Mouse (Mus musculus): ENCODE results near the gene Tmem53. TPM values are rescaled to one million over a fixed set of nuclear protein-coding genes. Genes with fewer than 3 reads are reported as not detected.
"Not testable (repeated sequence)": the region's sequence is repeated elsewhere in the genome, so short reads cannot be mapped to it uniquely, and the experiment has no call there.

Tmem53 gene
- total RNA-seq, 1 experiment from 2014 or later = 0.29 TPM

GRCm38 (mm10) chr4:117239153-117239552, 12.6 kb upstream of the Tmem53 start:
- no peak for ATAC-seq (replicated peaks; ENCODE audit: insufficient number of reproducible peaks, low FRiP score, low TSS enrichment, poor library complexity, severe bottlenecking)

- ATAC-seq (replicated peaks; ENCODE audit: insufficient number of reproducible peaks, low FRiP score, low TSS enrichment, poor library complexity, severe bottlenecking) = no peak
These were observed 10.9 kb upstream of the Tmem53 start for GRCm38 (mm10) chr4:117240867-117241266.

GRCm38 (mm10) chr4:117250982-117251381, 769 bp upstream of the Tmem53 start:
- no peak for ATAC-seq (replicated peaks; ENCODE audit: insufficient number of reproducible peaks, low FRiP score, low TSS enrichment, poor library complexity, severe bottlenecking)

- ATAC-seq (replicated peaks; ENCODE audit: insufficient number of reproducible peaks, low FRiP score, low TSS enrichment, poor library complexity, severe bottlenecking) = no peak
These were observed 600 bp downstream of the Tmem53 start for GRCm38 (mm10) chr4:117252351-117252750.

GRCm38 (mm10) chr4:117252755-117253154, 1.0 kb downstream of the Tmem53 start:
- no peak for ATAC-seq (replicated peaks; ENCODE audit: insufficient number of reproducible peaks, low FRiP score, low TSS enrichment, poor library complexity, severe bottlenecking)

GRCm38 (mm10) chr4:117253218-117254016, 1.7 kb downstream of the Tmem53 start:
- ATAC-seq (replicated peaks; ENCODE audit: insufficient number of reproducible peaks, low FRiP score, low TSS enrichment, poor library complexity, severe bottlenecking) = no peak

GRCm38 (mm10) chr4:117254017-117254627, 2.4 kb downstream of the Tmem53 start:
- peak; percentile 18; the same call in 1 of the 2 replicates for ATAC-seq (replicated peaks; ENCODE audit: insufficient number of reproducible peaks, low FRiP score, low TSS enrichment, poor library complexity, severe bottlenecking)

- ATAC-seq (replicated peaks; ENCODE audit: insufficient number of reproducible peaks, low FRiP score, low TSS enrichment, poor library complexity, severe bottlenecking) = no peak
These were observed 2.9 kb downstream of the Tmem53 start for GRCm38 (mm10) chr4:117254672-117255071.

GRCm38 (mm10) chr4:117259909-117260308, 8.2 kb downstream of the Tmem53 start:
- ATAC-seq (replicated peaks; ENCODE audit: insufficient number of reproducible peaks, low FRiP score, low TSS enrichment, poor library complexity, severe bottlenecking) = not testable (repeated sequence)

GRCm38 (mm10) chr4:117261222-117261621, 9.5 kb downstream of the Tmem53 start:
- no peak for ATAC-seq (replicated peaks; ENCODE audit: insufficient number of reproducible peaks, low FRiP score, low TSS enrichment, poor library complexity, severe bottlenecking)

GRCm38 (mm10) chr4:117262101-117262913, 10.6 kb downstream of the Tmem53 start:
- ATAC-seq (replicated peaks; ENCODE audit: insufficient number of reproducible peaks, low FRiP score, low TSS enrichment, poor library complexity, severe bottlenecking) = no peak

- ATAC-seq (replicated peaks; ENCODE audit: insufficient number of reproducible peaks, low FRiP score, low TSS enrichment, poor library complexity, severe bottlenecking) = no peak
These were observed 11.2 kb downstream of the Tmem53 start for GRCm38 (mm10) chr4:117262987-117263386.

- ATAC-seq (replicated peaks; ENCODE audit: insufficient number of reproducible peaks, low FRiP score, low TSS enrichment, poor library complexity, severe bottlenecking) = peak; percentile 72
These were observed 15.5 kb downstream of the Tmem53 start for GRCm38 (mm10) chr4:117267284-117267683.

GRCm38 (mm10) chr4:117267831-117268437, 16.2 kb downstream of the Tmem53 start:
- no peak for ATAC-seq (replicated peaks; ENCODE audit: insufficient number of reproducible peaks, low FRiP score, low TSS enrichment, poor library complexity, severe bottlenecking)

- peak; percentile 69 for ATAC-seq (replicated peaks; ENCODE audit: insufficient number of reproducible peaks, low FRiP score, low TSS enrichment, poor library complexity, severe bottlenecking)
These were observed 18.5 kb downstream of the Tmem53 start for GRCm38 (mm10) chr4:117270278-117270677.

GRCm38 (mm10) chr4:117272459-117272858, 20.7 kb downstream of the Tmem53 start:
- no peak for ATAC-seq (replicated peaks; ENCODE audit: insufficient number of reproducible peaks, low FRiP score, low TSS enrichment, poor library complexity, severe bottlenecking)

- no peak for ATAC-seq (replicated peaks; ENCODE audit: insufficient number of reproducible peaks, low FRiP score, low TSS enrichment, poor library complexity, severe bottlenecking)
These were observed 23.0 kb downstream of the Tmem53 start for GRCm38 (mm10) chr4:117274720-117275119.

GRCm38 (mm10) chr4:117276281-117276711, 24.5 kb downstream of the Tmem53 start:
- no peak for ATAC-seq (replicated peaks; ENCODE audit: insufficient number of reproducible peaks, low FRiP score, low TSS enrichment, poor library complexity, severe bottlenecking)

- no peak for ATAC-seq (replicated peaks; ENCODE audit: insufficient number of reproducible peaks, low FRiP score, low TSS enrichment, poor library complexity, severe bottlenecking)
These were observed 25.3 kb downstream of the Tmem53 start for GRCm38 (mm10) chr4:117277021-117277420.

Data from monocyte, adult 5-6 weeks (primary cell).